Mouse (Mus musculus): ENCODE measurements around the gene Aebp1.

DNA sequence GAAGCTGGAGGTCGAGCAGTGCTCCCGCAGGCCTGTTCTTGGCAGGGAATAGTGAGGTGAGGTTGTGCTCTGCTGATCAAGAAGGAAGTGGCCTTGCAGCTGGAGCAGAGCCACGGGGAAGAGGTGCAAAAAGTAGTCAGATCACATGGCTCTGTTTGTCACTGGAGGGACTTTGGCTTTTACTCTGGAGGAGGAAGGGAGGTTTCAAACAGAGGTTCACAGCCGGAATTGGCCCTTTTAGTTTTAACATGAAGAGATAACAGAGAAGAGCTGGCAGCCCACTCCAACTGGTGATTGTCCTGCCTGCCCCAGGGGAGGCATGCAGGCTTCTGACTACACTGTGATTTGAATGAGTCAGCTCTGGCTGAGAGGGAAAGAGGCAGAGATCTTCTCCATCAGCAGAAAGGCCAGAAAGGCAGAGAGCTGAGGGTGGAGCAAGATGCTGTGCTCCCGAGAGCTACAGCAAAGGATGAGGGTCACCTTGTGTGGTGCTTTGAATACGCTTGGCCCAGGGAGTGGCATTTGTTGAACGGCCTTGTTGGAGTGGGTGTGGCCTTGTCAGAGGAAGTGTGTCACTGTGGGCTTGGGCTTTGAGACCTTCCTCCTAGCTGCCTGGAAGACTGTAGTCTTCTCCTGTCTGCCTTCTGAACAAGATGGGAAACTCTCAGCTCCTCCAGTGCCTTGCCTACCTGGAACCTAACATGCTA, 15.0 kb upstream of the Aebp1 start:
- TF ChIP-seq CTCF (IDR thresholded peaks at IDR 0.05; ENCODE audit: borderline replicate concordance, insufficient read depth, low read length), result no peak
- no peak for TF ChIP-seq POLR2A (IDR thresholded peaks at IDR 0.05; ENCODE audit: low read depth, low read length)
